Comparison of ENCODE assay signal across 13 mouse cellular contexts in genomic region chr7:73141167-73141566, GRCm38 (mm10).
DNase-seq lines count a peak whose midpoint lies in the region; ATAC-seq lines count a peak whose summit lies in the region.
"Had no signal": no experiment of that assay in that cellular context is flagged by ENCODE, and none has a peak within 500 bp of the region (broad histone marks: within the 10 kb centered on the region; RNA-seq: fewer than 3 reads in every experiment).

No protein-coding gene starts in this region.

- peak; percentile 31; the same call in 1 of the 2 replicates for ATAC-seq in embryonic facial prominence, embryonic 12.5 days (ENCODE audit: insufficient number of reproducible peaks, insufficient read depth, low FRiP score, low TSS enrichment)
- ATAC-seq in hindbrain, embryonic 16.5 days = peak; percentile 41; the same call in 1 of the 2 replicates
- peak; percentile 81 for ATAC-seq in neural tube, embryonic 12.5 days (ENCODE audit: low FRiP score, low read depth)
- no peak for ATAC-seq in monocyte, adult 5-6 weeks (replicated peaks; ENCODE audit: insufficient number of reproducible peaks, low FRiP score, low TSS enrichment, poor library complexity, severe bottlenecking)

- intact Hi-C loops in left cerebral cortex, postnatal 4 days (cut with DNase I) = no loop called here
- intact Hi-C loops in left cerebral cortex, postnatal 10 days (cut with DNase I) = no loop called here

- peak; percentile 25 for DNase-seq in left cerebral cortex, postnatal 4 days
- no peak for DNase-seq in left cerebral cortex, postnatal 10 days (ENCODE audit: extremely low spot score in 1 of 2, low spot score in 2 of 2)
- no peak for DNase-seq in ovary, postnatal 14 days (ENCODE audit: low spot score)
- no peak for DNase-seq in urinary bladder, postnatal 36 days (ENCODE audit: low spot score in 2 of 2)
- DNase-seq: gastrocnemius, postnatal 25 days; liver, embryonic 13.5 days; right cerebral cortex, postnatal 14 days had no signal

- WGBS in embryonic facial prominence, embryonic 12.5 days = 4% methylated on average over 5 of the region's 5 CpGs
- WGBS in hindbrain, embryonic 16.5 days = 7% methylated on average over 5 of the region's 5 CpGs
- 4% methylated on average over 5 of the region's 5 CpGs for WGBS in neural tube, embryonic 12.5 days

- no peaks in the 10 kb centered on the region for H3K9me3 ChIP-seq in embryonic facial prominence, embryonic 12.5 days
- no peaks in the 10 kb centered on the region for H3K9me3 ChIP-seq in hindbrain, embryonic 16.5 days (ENCODE audit: control insufficient read depth, low read length)
- H3K9me3 ChIP-seq in neural tube, embryonic 12.5 days = no peaks in the 10 kb centered on the region
- H3K9me3 ChIP-seq: hindbrain, embryonic 15.5 days; liver, embryonic 13.5 days had no signal

- H3K27ac ChIP-seq in embryonic facial prominence, embryonic 12.5 days = no peak overlapping the region
- H3K27ac ChIP-seq in hindbrain, embryonic 16.5 days (ENCODE audit: low read depth, low read length) = no peak overlapping the region
- H3K27ac ChIP-seq in neural tube, embryonic 12.5 days = 0 out of 2 replicates have a peak overlapping the region, but pooled peaks have one; percentile 20
- H3K27ac ChIP-seq: hindbrain, embryonic 15.5 days; layer of hippocampus, adult 2 months; liver, embryonic 13.5 days had no signal

- no peak overlapping the region for H3K4me2 ChIP-seq in embryonic facial prominence, embryonic 12.5 days (replicated peaks)
- no peak overlapping the region for H3K4me2 ChIP-seq in hindbrain, embryonic 16.5 days (ENCODE audit: low read length)
- H3K4me2 ChIP-seq in neural tube, embryonic 12.5 days (replicated peaks) = peak overlapping the region; percentile 24
- H3K4me2 ChIP-seq: hindbrain, embryonic 15.5 days; liver, embryonic 13.5 days had no signal

- no peaks in the 10 kb centered on the region; the same call in 1 of the 2 replicates for H3K27me3 ChIP-seq in embryonic facial prominence, embryonic 12.5 days
- 0 out of 2 replicates have a peak, but pooled peaks cover 2% of the 10 kb centered on the region for H3K27me3 ChIP-seq in hindbrain, embryonic 16.5 days (replicated peaks; ENCODE audit: control insufficient read depth, insufficient read depth, low read length)
- H3K27me3 ChIP-seq in neural tube, embryonic 12.5 days (replicated peaks) = no peaks in the 10 kb centered on the region
- H3K27me3 ChIP-seq: hindbrain, embryonic 15.5 days had no signal

- H3K9ac ChIP-seq in embryonic facial prominence, embryonic 12.5 days = no peak overlapping the region
- H3K9ac ChIP-seq in hindbrain, embryonic 16.5 days (ENCODE audit: low read depth, low read length) = no peak overlapping the region
- no peak overlapping the region for H3K9ac ChIP-seq in neural tube, embryonic 12.5 days
- H3K9ac ChIP-seq: hindbrain, embryonic 15.5 days; liver, embryonic 13.5 days had no signal

- peaks cover 27% of the 10 kb centered on the region for H3K4me1 ChIP-seq in embryonic facial prominence, embryonic 12.5 days
- H3K4me1 ChIP-seq in hindbrain, embryonic 16.5 days (ENCODE audit: control insufficient read depth, insufficient read depth, low read depth, low read length) = peaks cover 14% of the 10 kb centered on the region
- peaks cover 42% of the 10 kb centered on the region for H3K4me1 ChIP-seq in neural tube, embryonic 12.5 days
- H3K4me1 ChIP-seq: liver, embryonic 13.5 days had no signal

- H3K36me3 ChIP-seq in embryonic facial prominence, embryonic 12.5 days = no peaks in the 10 kb centered on the region
- no peaks in the 10 kb centered on the region for H3K36me3 ChIP-seq in hindbrain, embryonic 16.5 days (ENCODE audit: control insufficient read depth, insufficient read depth, low read length)
- H3K36me3 ChIP-seq in neural tube, embryonic 12.5 days = no peaks in the 10 kb centered on the region
- H3K36me3 ChIP-seq: hindbrain, embryonic 15.5 days; liver, embryonic 13.5 days had no signal

- no peak overlapping the region for H3K4me3 ChIP-seq in embryonic facial prominence, embryonic 12.5 days
- no peak overlapping the region for H3K4me3 ChIP-seq in hindbrain, embryonic 16.5 days (ENCODE audit: low read length)
- H3K4me3 ChIP-seq in neural tube, embryonic 12.5 days = no peak overlapping the region
- H3K4me3 ChIP-seq: hindbrain, embryonic 15.5 days; layer of hippocampus, adult 2 months; liver, embryonic 13.5 days had no signal
